Mouse (Mus musculus) Patski (cell line): ENCODE results near the gene Fbln2. TPM values are rescaled to one million over a fixed set of nuclear protein-coding genes. Genes with fewer than 3 reads are reported as not detected.
A peak's percentile ranks its signal among the peaks of the same experiment; 100 is the strongest.

Source experiments
- ATAC-seq: fragments of 100-300 bp; one replicate; pipeline ENCODE4 v1.8.0; 2021
- CTCF ChIA-PET: fragments of 350-600 bp; sonication (Branson Sonifier 250); formaldehyde crosslinking; loops from one replicate; lab custom pipeline; 2022; ENCODE audit warnings: inconsistent platforms; lab: Charles Lee
- POLR2A ChIA-PET: fragments of 350-600 bp; sonication (Branson Sonifier 250); formaldehyde crosslinking; loops from one replicate; lab custom pipeline; 2022; ENCODE audit warnings: antibody characterized with exemption, inconsistent platforms; lab: Charles Lee
- DNase-seq: peaks from one replicate; pipeline ENCODE4 v3.0.0-alpha.2; 2011; ENCODE audit warnings: low read depth, low spot score
- H3K27me3 ChIP-seq: fragments of 371-371 bp; one replicate; pipeline ENCODE4 v1.5.1; 2021
- CTCF ChIP-seq: fragments of 100-300 bp; IDR thresholded peaks from one replicate; pipeline ENCODE4 v1.5.1; 2021
- in situ Hi-C: fragments of 300-500 bp; cut with MboI; formaldehyde crosslinking; loops from 3 replicates; pipeline ENCODE4 v1.11.1; 2018; ENCODE audit warnings: low pct_unique_long_range_greater_than_20kb, mixed read lengths
- polyA plus RNA-seq: library from polyadenylated mRNA; unstranded; gene quantifications from one replicate; pipeline ENCODE4 v1.2.3, GENCODE M21; 2021

The Fbln2 gene
- polyA plus RNA-seq, 1 experiment from 2014 or later = 2.9 TPM

DNA sequence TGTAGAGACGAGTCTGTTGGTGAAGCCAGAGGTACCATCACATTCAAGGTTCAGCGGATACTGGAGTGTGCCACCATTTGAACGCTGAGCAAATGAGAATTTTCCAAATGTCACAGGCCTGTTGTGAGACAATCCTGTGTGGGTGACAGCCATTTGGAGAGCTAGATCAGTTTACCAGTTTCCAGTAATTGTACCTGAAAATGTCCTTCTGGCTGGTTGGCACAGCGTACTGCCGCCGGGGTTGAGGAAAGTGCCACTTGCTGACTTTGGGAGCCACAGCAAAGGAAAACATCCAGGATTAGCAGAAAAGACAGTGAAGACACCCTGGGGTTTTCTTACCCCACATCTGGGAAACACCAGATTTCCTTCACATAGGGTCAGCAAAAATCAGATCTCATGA is 22.3 kb upstream of the Fbln2 start:
- TF ChIP-seq CTCF = no peak
- ATAC-seq (no peak), DNase-seq (no peak)
- ChIA-PET POLR2A (no interaction called here), CTCF (interaction anchor here (1.3 kb wide), 1 partner anchor 16 kb away, joined by 6 read pairs; no protein-coding TSS in a partner anchor)
- in situ Hi-C loops = no loop called here
- H3K27me3 ChIP-seq = no peaks in the 10 kb centered on the region

DNA sequence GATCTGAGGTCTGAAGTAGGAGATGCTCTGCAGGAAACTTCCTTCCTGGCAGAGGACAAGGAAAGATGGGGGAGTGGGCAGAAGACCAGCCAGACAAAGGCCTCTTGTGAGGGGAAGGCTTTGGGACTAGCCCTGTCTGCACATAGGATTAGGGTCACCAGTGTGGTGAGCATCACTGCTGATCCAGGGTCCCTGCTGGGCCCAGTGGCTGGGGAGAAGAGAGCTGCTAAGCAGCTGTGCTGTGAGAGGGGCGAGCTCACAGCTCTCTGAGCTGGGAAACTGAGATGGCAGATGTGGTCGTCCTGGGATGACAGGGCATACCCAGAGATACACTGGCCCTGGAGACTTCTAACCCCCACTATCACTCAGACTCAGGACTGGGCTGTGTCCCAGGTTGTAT is 20.8 kb upstream of the Fbln2 start:
- ATAC-seq = no peak
- TF ChIP-seq CTCF = no peak
- no peak for DNase-seq
- CTCF ChIA-PET = no interaction called here
- in situ Hi-C loops = no loop called here
- POLR2A ChIA-PET = no interaction called here
- H3K27me3 ChIP-seq = no peaks in the 10 kb centered on the region

DNA sequence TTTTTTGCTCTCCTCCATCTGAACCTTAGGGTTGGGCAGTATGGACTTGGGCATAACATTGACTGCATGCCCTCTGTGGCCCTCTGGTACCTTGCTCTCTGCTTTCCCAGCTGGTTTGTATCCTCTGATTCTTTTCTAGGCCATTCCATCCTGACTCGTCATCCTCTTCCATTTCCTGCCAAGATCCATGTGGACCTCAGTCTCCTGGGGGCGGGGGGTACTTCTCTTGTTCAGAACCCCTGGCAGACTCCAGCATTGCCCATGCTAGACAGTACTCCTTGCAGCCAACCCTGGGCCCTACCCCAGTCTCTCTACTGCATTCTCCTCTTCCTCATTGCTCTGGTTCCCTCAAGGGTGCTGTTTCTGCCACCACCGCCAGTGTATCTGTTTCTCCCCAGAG is 19.8 kb upstream of the Fbln2 start:
- no peaks in the 10 kb centered on the region for H3K27me3 ChIP-seq
- ATAC-seq (no peak), DNase-seq (no peak)
- POLR2A ChIA-PET = no interaction called here
- TF ChIP-seq CTCF = no peak
- CTCF ChIA-PET = interaction anchor here (1.1 to 1.2 kb wide), 3 partner anchors 9 to 39 kb away, joined by 3 read pairs; no protein-coding TSS in a partner anchor
- in situ Hi-C loops = no loop called here

DNA sequence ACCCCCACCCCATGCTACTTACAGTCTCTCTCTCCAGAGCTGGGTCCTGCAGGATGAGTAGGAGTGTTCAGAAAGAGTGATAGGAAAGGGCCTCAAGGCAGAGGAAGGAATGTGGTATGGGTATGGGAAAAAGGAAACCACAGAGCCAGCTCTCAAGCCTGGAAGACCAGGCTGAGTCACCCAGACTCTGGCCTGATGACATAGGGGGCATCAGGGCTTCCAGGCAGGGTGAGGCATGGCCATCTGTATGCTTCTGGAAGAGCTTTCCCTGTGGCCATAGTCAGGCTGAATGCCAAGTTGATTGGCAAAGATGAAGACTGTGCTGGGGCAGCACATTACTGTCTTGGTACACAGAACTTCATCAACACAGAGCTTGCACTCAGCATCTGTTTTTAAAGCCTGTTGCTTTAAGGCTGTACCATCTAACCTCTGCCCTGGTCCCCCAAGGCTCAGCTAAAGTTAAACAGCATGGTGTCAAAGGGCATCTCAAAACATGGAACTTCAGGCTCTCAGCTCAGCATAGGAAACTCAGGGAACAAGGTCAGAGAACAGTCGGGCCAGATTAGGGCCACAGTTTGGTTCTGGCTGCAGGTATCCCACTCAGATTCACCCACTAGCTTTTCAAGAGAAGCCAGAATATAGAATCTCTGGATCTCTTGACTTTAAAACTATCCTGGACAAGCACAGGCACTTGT is 19.3 kb upstream of the Fbln2 start:
- no peak for TF ChIP-seq CTCF
- no peaks in the 10 kb centered on the region for H3K27me3 ChIP-seq
- ATAC-seq (peak; percentile 78), DNase-seq (peak; percentile 74)
- ChIA-PET CTCF (interaction anchor here (1.1 to 1.4 kb wide), 5 partner anchors 10 to 222 kb away, joined by 3 to 6 read pairs (median 3); no protein-coding TSS in a partner anchor), POLR2A (no interaction called here)
- in situ Hi-C loops = no loop called here

DNA sequence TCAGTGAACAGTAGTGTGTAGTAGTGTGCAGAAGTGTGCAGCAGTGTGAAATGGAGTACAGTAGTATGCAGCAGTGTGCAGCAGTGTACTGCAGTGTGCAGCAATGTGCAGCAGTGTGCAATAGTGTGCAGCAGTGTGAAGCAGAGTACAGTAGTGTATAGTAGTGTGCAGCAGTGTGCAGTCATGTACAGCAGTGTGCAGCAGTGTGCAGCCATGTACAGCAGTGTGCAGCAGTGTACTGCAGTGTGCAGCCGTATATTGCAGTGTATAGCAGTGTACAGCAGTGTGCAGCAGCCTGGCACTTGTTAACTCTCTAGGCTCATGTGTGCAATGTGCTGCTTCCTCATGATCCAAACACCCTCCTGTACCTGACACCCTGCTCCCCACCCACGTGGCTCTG is 13.8 kb upstream of the Fbln2 start:
- no peak for DNase-seq
- H3K27me3 ChIP-seq = no peaks in the 10 kb centered on the region
- ChIA-PET POLR2A (no interaction called here), CTCF (no interaction called here)
- no peak for ATAC-seq
- in situ Hi-C loops = no loop called here
- no peak for TF ChIP-seq CTCF

DNA sequence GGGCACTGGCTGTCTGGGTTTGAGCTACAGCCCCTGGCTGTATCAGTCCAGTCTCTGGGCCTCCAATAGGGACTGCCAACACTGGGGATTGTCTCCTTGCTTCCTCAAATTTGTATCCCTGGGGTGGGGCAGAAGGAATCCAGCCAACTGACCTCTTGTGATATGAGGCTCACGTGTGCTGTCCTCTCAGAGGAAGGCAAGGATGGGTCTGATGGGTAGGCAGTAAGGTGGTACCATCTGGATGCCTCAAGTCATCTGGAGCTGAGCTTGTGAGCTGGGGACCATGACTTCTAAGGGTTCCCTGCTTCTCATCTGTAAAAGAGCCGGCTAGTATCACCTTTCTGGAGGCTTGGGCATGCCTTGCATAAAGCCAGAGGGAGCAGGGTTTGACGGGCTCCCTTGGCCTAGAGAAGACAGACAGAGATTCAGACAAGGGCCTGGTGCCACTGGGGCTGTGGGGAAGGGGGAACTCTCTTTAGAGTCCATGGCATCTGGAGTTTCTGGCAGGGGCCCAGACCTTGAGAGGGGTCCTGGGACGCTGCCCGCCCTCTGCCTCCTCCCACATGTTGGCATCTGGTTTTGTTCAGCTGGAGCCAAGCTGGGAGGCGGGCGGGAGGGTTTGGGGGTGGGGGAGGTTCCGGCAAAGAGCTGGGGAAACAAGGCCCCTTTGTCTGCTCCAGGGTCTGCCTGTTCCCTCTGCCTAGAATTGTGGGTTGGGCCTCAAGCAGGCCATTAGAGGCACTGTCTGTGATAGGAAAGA is 11.6 kb upstream of the Fbln2 start:
- in situ Hi-C loops = loop anchor here (25.0 kb wide), 1 partner anchor 838 kb away; the partner anchor contains the start of gene Zxdc
- POLR2A ChIA-PET = no interaction called here

DNA sequence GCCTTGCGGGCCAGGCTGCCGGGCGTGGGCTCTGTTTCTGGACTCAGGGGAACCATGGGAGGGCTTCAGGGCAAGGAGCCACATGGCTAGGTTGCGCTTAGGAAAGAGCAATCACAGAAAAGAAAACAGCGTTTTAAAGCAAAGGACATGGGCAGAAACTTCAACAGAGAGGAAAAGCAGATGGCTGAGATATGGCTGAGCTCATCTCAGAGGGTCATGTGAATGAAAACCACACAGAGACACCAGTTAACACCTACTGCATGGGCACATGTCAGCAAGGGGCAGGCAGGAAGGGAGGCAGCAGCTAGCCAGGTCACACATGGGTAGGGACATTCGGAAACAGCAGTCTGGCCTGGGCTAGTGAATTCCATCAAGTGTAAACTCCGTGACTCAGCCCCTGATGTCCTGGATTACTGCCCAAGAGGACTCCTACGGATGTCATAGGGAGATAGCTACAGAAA is 10.3 kb upstream of the Fbln2 start:
- ChIA-PET POLR2A (no interaction called here), CTCF (interaction anchor here (1.2 to 1.9 kb wide), 3 partner anchors 16 to 56 kb away, joined by 3 to 7 read pairs (median 4); no protein-coding TSS in a partner anchor)
- no peak for TF ChIP-seq CTCF
- peak; percentile 98 for DNase-seq
- no peaks in the 10 kb centered on the region for H3K27me3 ChIP-seq
- in situ Hi-C loops = loop anchor here (25.0 kb wide), 1 partner anchor 840 kb away; the partner anchor contains the start of gene Zxdc
- peak; percentile 78 for ATAC-seq

More for the DNA sequence above, 11.6 kb upstream of the Fbln2 start:
- no peak for TF ChIP-seq CTCF
- ATAC-seq = no peak
- no peaks in the 10 kb centered on the region for H3K27me3 ChIP-seq
- no peak for DNase-seq
- CTCF ChIA-PET = interaction anchor here (1.2 to 1.9 kb wide), 2 partner anchors 14 to 47 kb away, joined by 3 to 4 read pairs; no protein-coding TSS in a partner anchor

DNA sequence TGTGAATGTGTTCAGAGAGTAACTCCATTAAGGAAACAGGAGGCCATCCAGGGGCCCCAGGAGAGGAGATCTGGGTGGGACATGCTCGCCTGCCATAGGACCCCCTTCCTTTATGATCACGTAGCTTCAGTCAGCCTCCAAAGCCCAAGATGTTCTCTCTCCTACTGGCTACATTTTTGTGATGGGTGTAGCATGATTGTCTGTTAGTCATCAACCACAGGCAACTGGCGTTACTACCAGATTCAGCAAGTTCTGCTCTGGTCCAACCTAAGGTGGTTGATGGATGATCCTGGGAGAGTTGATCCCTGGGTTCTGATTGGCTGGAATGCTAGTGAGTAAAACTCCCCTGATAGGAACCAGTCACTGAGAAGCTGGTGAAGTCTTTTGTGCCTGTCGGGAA is 9.7 kb upstream of the Fbln2 start:
- ATAC-seq (peak; percentile 66), DNase-seq (peak; percentile 97)
- ChIA-PET CTCF (interaction anchor here (1.1 to 1.9 kb wide), 3 partner anchors 16 to 56 kb away, joined by 3 to 7 read pairs (median 4); no protein-coding TSS in a partner anchor), POLR2A (no interaction called here)
- in situ Hi-C loops = loop anchor here (25.0 kb wide), 1 partner anchor 840 kb away; the partner anchor contains the start of gene Zxdc
- no peaks in the 10 kb centered on the region for H3K27me3 ChIP-seq
- TF ChIP-seq CTCF = no peak

DNA sequence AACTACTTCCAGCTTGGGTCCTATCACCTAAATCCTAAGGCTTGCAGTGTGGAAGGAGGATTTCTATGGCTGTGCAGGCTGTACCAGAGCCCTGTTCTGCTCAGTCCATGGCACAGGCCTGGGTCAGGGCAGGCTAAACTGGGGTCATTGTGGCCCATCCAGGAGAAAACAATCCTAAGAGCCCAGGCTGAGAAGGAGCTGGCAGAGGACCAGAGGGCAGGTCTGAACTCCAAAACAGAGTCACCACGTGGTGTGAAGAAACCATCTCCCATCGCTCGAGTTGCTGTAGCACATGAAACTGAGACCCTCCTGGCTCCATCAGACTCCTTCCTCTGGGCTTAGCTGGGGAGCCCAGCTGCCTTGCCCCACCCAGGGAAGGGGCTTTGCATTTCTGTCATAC is 6.9 kb upstream of the Fbln2 start:
- TF ChIP-seq CTCF = no peak
- ChIA-PET CTCF (interaction anchor here (1.1 kb wide), 1 partner anchor 65 kb away, joined by 3 read pairs; no protein-coding TSS in a partner anchor), POLR2A (interaction anchor here (1.2 kb wide), 1 partner anchor 30 kb away, joined by 3 read pairs; no protein-coding TSS in a partner anchor)
- ATAC-seq (no peak), DNase-seq (no peak)
- in situ Hi-C loops = loop anchor here (5.0 to 25.0 kb wide), 2 partner anchors 72 to 843 kb away; partner anchors contain the start of gene Zxdc
- H3K27me3 ChIP-seq = no peaks in the 10 kb centered on the region

DNA sequence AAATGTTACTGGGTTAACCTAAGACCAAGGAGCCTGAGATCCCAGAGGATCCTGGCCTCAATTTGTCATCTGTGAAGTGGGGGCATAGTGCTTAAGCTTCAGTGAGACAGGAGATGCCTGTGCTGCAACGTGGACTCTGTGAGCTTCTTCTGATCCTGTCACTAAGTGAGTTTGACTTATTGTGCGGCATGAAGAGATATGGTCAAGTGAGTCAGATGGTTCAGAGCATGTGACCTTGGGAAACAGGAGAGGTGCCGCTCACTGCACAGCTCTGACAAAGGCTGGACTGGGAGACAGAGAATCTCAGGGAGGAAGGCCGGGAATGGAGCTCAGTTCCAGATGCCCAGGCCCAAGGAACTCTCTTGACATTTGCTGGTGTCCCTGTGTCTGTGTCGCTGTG is 6.5 kb upstream of the Fbln2 start:
- in situ Hi-C loops = loop anchor here (5.0 to 25.0 kb wide), 2 partner anchors 72 to 843 kb away; partner anchors contain the start of gene Zxdc
- no peak for TF ChIP-seq CTCF
- H3K27me3 ChIP-seq = no peaks in the 10 kb centered on the region
- ATAC-seq = no peak
- DNase-seq = no peak
- CTCF ChIA-PET = interaction anchor here (1.1 kb wide), 1 partner anchor 65 kb away, joined by 3 read pairs; no protein-coding TSS in a partner anchor
- POLR2A ChIA-PET = interaction anchor here (1.2 kb wide), 1 partner anchor 30 kb away, joined by 3 read pairs; no protein-coding TSS in a partner anchor
